Mouse (Mus musculus) MEL (cell line): ENCODE results near the gene Synrg. TPM values are rescaled to one million over a fixed set of nuclear protein-coding genes. Genes with fewer than 3 reads are reported as not detected.

Source experiments
- DNase-seq: peaks from one replicate; pipeline ENCODE4 v3.0.0; 2011; ENCODE audit warnings: low read depth, low spot score
- H3K27ac ChIP-seq: 2 replicates; pipeline ENCODE4 v1.5.1; 2012; ENCODE audit warnings: low read depth, mild to moderate bottlenecking, control low read depth, low read length, moderate library complexity; ENCODE audit not compliant: control insufficient read depth
- H3K27me3 ChIP-seq, 2 experiments: fragments of 150-350 bp in 1 of 2; sonication (generic) in 1 of 2; 2 replicates each; pipeline ENCODE4 v1.6.1; 2012; ENCODE audit warnings: low read length in 2 of 2, mild to moderate bottlenecking in 2 of 2, improper control_type of control experiment in 1 of 2, moderate library complexity in 1 of 2; ENCODE audit not compliant: insufficient read depth in 2 of 2, control insufficient read depth in 1 of 2
- H3K36me3 ChIP-seq, 2 experiments: 2 replicates each; pipeline ENCODE4 v1.6.1; 2012 to 2014; ENCODE audit warnings: low read length in 2 of 2, improper control_type of control experiment in 1 of 2, inconsistent platforms in 1 of 2, mild to moderate bottlenecking in 1 of 2; ENCODE audit not compliant: insufficient read depth in 2 of 2, control insufficient read depth in 1 of 2
- H3K4me1 ChIP-seq, 2 experiments: fragments of 150-350 bp in 1 of 2; sonication (generic) in 1 of 2; 2 replicates each; pipeline ENCODE4 v1.6.1; 2012; ENCODE audit warnings: low read length in 2 of 2, improper control_type of control experiment in 1 of 2, mild to moderate bottlenecking in 1 of 2; ENCODE audit not compliant: insufficient read depth in 2 of 2, control insufficient read depth in 1 of 2
- H3K4me3 ChIP-seq, 2 experiments: fragments of 150-350 bp in 1 of 2; sonication (generic) in 1 of 2; 2 replicates each; pipeline ENCODE4 v1.5.1; 2012; ENCODE audit warnings: low read depth in 2 of 2, low read length in 2 of 2, mild to moderate bottlenecking in 2 of 2, moderate library complexity in 2 of 2, control low read depth in 1 of 2, improper control_type of control experiment in 1 of 2; ENCODE audit not compliant: control insufficient read depth in 1 of 2, insufficient read depth in 1 of 2
- H3K79me2 ChIP-seq: 2 replicates; pipeline ENCODE4 v1.6.1; 2012; ENCODE audit warnings: mild to moderate bottlenecking, low read length, moderate library complexity; ENCODE audit not compliant: control insufficient read depth, poor library complexity, insufficient read depth
- H3K9ac ChIP-seq: 2 replicates; pipeline ENCODE4 v1.6.1; 2012; ENCODE audit warnings: low read depth, mild to moderate bottlenecking, control low read depth, low read length, moderate library complexity; ENCODE audit not compliant: control insufficient read depth, poor library complexity, severe bottlenecking
- H3K9me3 ChIP-seq: fragments of 150-350 bp; sonication (generic); replicated peaks from 2 replicates; pipeline ENCODE4 v1.6.1; 2012; ENCODE audit warnings: mild to moderate bottlenecking, low read length, improper control_type of control experiment, moderate library complexity; ENCODE audit not compliant: insufficient read depth
- BHLHE40 ChIP-seq: IDR thresholded peaks from 2 replicates; pipeline ENCODE4 v1.6.1; 2012; ENCODE audit warnings: low read depth, mild to moderate bottlenecking, inconsistent platforms, low read length, improper control_type of control experiment, borderline replicate concordance
- HCFC1 ChIP-seq: IDR thresholded peaks from 2 replicates; pipeline ENCODE4 v1.6.1; 2012; ENCODE audit warnings: low read depth, mild to moderate bottlenecking, inconsistent platforms, low read length, improper control_type of control experiment, moderate library complexity
- JUND ChIP-seq: IDR thresholded peaks from 2 replicates; pipeline ENCODE4 v1.6.1; 2011; ENCODE audit warnings: low read depth, mild to moderate bottlenecking, improper control_type of control experiment, low read length
- MAFK ChIP-seq: IDR thresholded peaks from 2 replicates; pipeline ENCODE4 v1.6.1; 2011; ENCODE audit warnings: low read depth, mild to moderate bottlenecking, low read length, improper control_type of control experiment, borderline replicate concordance
- MAZ ChIP-seq: IDR thresholded peaks from 2 replicates; pipeline ENCODE4 v1.6.1; 2012; ENCODE audit warnings: low read depth, mild to moderate bottlenecking, inconsistent platforms, low read length, improper control_type of control experiment
- MEF2A ChIP-seq: IDR thresholded peaks from 2 replicates; pipeline ENCODE4 v1.6.1; 2014; ENCODE audit warnings: low read depth, mild to moderate bottlenecking, inconsistent platforms, low read length, improper control_type of control experiment; ENCODE audit not compliant: poor library complexity, insufficient replicate concordance, severe bottlenecking; ENCODE audit errors: extremely low read depth
- MYC ChIP-seq: IDR thresholded peaks from 2 replicates; pipeline ENCODE4 v1.6.1; 2011; ENCODE audit warnings: low read depth, mild to moderate bottlenecking, low read length, improper control_type of control experiment, moderate library complexity
- RAD21 ChIP-seq: IDR thresholded peaks from 2 replicates; pipeline ENCODE4 v1.6.1; 2011; ENCODE audit warnings: mild to moderate bottlenecking, low read depth, low read length, improper control_type of control experiment
- SIN3A ChIP-seq: IDR thresholded peaks from 2 replicates; pipeline ENCODE4 v1.6.1; 2012; ENCODE audit warnings: low read length, improper control_type of control experiment, inconsistent platforms
- TAL1 ChIP-seq: IDR thresholded peaks from 2 replicates; pipeline ENCODE4 v1.6.1; 2012; ENCODE audit warnings: mild to moderate bottlenecking, inconsistent platforms, low read length, moderate library complexity, mixed read lengths
- TCF12 ChIP-seq: IDR thresholded peaks from 2 replicates; pipeline ENCODE4 v1.6.1; 2014; ENCODE audit warnings: low read depth, mild to moderate bottlenecking, inconsistent platforms, low read length, improper control_type of control experiment, moderate library complexity
- UBTF ChIP-seq: IDR thresholded peaks from 2 replicates; pipeline ENCODE4 v1.6.1; 2012; ENCODE audit warnings: low read depth, mild to moderate bottlenecking, inconsistent platforms, low read length, improper control_type of control experiment, moderate library complexity, borderline replicate concordance; ENCODE audit not compliant: insufficient read depth
- USF1 ChIP-seq: IDR thresholded peaks from 2 replicates; pipeline ENCODE4 v1.6.1; 2014; ENCODE audit warnings: low read depth, mild to moderate bottlenecking, inconsistent platforms, low read length, improper control_type of control experiment, moderate library complexity
- USF2 ChIP-seq, 2 experiments: IDR thresholded peaks; 2 replicates each; pipeline ENCODE4 v1.6.1; 2011 to 2012; ENCODE audit warnings: improper control_type of control experiment in 2 of 2, low read length in 2 of 2, borderline replicate concordance in 1 of 2, inconsistent platforms in 1 of 2, low read depth in 1 of 2, mild to moderate bottlenecking in 1 of 2; ENCODE audit not compliant: insufficient read depth in 1 of 2
- ZKSCAN1 ChIP-seq: IDR thresholded peaks from 2 replicates; pipeline ENCODE4 v1.6.1; 2012; ENCODE audit warnings: low read depth, mild to moderate bottlenecking, inconsistent platforms, low read length, improper control_type of control experiment, moderate library complexity
- ZMIZ1 ChIP-seq: IDR thresholded peaks from 2 replicates; pipeline ENCODE4 v1.6.1; 2012; ENCODE audit warnings: low read depth, mild to moderate bottlenecking, inconsistent platforms, low read length, improper control_type of control experiment, moderate library complexity
- ZNF384 ChIP-seq: IDR thresholded peaks from 2 replicates; pipeline ENCODE4 v1.6.1; 2012; ENCODE audit warnings: low read depth, mild to moderate bottlenecking, inconsistent platforms, low read length, improper control_type of control experiment
- polyA plus RNA-seq, 2 experiments: library from polyadenylated mRNA; stranded (reverse) in 1 of 2; unstranded in 1 of 2; fragments of >175 nt in 1 of 2; fragments of >200 nt in 1 of 2; gene quantifications; 2 replicates each; pipeline versions ENCODE4 v1.2.1 to v1.2.4; 2012; ENCODE audit warnings: low replicate concordance in 2 of 2, low read depth in 1 of 2; ENCODE audit not compliant: insufficient read length in 2 of 2, insufficient read depth in 1 of 2, missing spikeins in 1 of 2
- total RNA-seq: library from RNA; depleted of rRNA; stranded (reverse); fragments of 300-350 nt; gene quantifications from 2 replicates; pipeline ENCODE4 v1.2.3, GENCODE M21; 2012

The Synrg gene
- total and polyA plus RNA-seq, 3 experiments, result 24.7 to 75.3 (median 26.4) TPM

DNA sequence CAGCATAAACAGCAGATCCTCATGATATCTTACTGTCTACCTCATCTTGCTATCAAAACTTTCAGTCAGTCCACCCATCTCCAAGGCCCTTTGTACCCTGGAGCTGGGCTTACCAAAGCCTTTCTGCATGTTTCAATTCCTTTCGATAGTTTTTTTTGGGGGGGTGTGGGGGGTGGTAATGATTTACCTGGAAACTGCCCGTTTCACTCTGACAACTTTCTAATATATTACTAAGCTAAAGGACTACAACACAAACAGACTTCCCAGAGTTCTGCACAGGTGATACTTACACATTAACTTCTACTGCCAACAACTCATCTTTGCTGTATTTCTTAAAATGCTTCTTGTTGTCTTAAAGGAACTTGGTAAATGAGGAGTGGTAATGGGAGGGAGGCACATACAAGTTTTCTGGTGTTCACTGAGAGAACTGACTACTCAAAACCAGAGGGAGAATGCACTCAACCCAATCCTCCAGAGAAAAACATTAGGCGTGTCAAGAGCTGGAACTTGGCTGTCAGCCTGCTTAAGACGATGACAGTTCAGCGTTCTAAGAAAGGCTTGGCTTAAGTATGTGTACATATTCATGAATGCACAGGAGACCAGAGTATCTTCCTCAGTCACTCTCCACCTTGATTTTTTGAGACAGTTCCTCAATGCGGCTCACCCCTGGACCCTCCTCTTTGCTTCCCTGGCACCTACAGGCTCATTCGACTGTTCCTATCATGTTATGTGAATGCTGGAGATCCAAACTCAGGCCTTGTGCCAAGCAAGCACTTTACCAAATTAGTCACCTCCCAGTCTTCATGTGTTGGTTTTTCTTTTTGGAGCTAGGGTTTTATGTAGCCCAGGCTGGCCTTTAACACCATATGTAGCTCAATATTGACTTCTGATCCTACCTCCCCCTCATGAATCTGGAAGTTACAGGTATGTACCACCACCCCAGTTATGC is 109.9 kb downstream of the Synrg start:
- no peaks in the 10 kb centered on the region for H3K9me3 ChIP-seq
- H3K27me3 ChIP-seq, result no peaks in the 10 kb centered on the region
- H3K4me3 ChIP-seq, result no peak overlapping the region
- no peaks in the 10 kb centered on the region for H3K79me2 ChIP-seq
- H3K4me1 ChIP-seq, result peaks cover 2 to 5% of the 10 kb centered on the region in 2 experiments; a peak in 3 of 4 replicates
- no peak for TF ChIP-seq HCFC1
- no peak for TF ChIP-seq ZNF384
- no peak for TF ChIP-seq USF2 (IDR thresholded peaks at IDR 0.05; ENCODE audit: borderline replicate concordance in 1 of 2, insufficient read depth in 1 of 2, low read depth in 1 of 2, low read length in 2 of 2)
- no peak overlapping the region for H3K27ac ChIP-seq
- no peak for DNase-seq
- peaks cover 0 to 5% of the 10 kb centered on the region in 2 experiments; a peak in 1 of 4 replicates for H3K36me3 ChIP-seq
- H3K9ac ChIP-seq, result no peak overlapping the region

DNA sequence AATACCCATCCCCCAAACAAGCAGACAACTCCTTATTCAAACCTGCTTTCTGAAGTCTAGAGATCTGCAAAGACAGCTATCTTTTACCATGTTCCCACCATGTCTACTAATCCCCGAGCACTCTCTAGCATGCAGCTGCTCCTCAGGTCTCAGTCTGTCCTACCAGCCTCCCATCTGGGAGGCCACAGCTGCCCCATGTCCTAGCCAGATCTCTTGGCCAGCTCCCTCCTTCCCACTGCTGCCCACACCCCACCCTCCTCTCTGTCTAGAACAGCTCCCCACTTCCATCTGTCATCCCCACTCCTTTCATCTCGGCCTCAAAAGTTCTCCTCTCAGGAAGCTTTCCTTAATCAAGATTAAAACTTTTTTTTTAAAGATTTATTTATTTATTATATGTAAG is 112.8 kb downstream of the Synrg start:
- H3K9me3 ChIP-seq, result no peaks in the 10 kb centered on the region
- H3K9ac ChIP-seq, result no peak overlapping the region
- no peaks in the 10 kb centered on the region for H3K79me2 ChIP-seq
- no peaks in the 10 kb centered on the region for H3K4me1 ChIP-seq
- H3K4me3 ChIP-seq, result no peak overlapping the region
- H3K36me3 ChIP-seq, result no peaks in the 10 kb centered on the region
- TF ChIP-seq JUND, result no peak
- H3K27ac ChIP-seq, result no peak overlapping the region
- H3K27me3 ChIP-seq, result no peaks in the 10 kb centered on the region
- no peak for DNase-seq

DNA sequence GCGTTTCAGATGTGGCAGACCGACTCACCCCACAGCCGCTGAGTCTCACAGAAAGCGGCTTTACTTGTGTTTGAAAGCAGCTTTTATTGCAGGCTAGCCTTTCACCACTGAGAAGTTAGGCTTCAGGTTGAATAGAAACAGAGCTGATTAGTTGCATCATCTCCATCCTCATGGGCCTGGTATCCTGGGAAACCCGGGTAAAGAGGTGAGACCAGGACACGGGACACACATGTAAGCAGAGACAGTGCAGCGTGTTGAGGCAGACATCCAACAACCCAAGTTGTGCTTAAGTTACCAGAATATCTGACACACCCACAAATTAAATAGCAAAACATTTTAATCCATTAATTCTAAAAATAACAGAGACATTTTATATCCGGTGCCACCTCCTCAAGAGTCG is 114.4 kb downstream of the Synrg start:
- H3K27ac ChIP-seq, result no peak overlapping the region
- no peak overlapping the region for H3K4me3 ChIP-seq
- H3K79me2 ChIP-seq, result no peaks in the 10 kb centered on the region

More for the DNA sequence above, 114.4 kb downstream of the Synrg start:
- H3K9me3 ChIP-seq, result no peaks in the 10 kb centered on the region
- H3K36me3 ChIP-seq, result no peaks in the 10 kb centered on the region
- no peaks in the 10 kb centered on the region for H3K4me1 ChIP-seq
- H3K27me3 ChIP-seq, result no peaks in the 10 kb centered on the region
- no peak for TF ChIP-seq BHLHE40
- TF ChIP-seq ZKSCAN1, result no peak
- TF ChIP-seq USF1, result no peak
- no peak for TF ChIP-seq SIN3A
- no peak for TF ChIP-seq MAZ
- no peak for TF ChIP-seq MEF2A
- TF ChIP-seq MAFK, result no peak
- no peak for TF ChIP-seq TAL1
- TF ChIP-seq UBTF, result no peak
- TF ChIP-seq ZMIZ1, result no peak
- TF ChIP-seq MYC, result no peak
- no peak for TF ChIP-seq RAD21
- TF ChIP-seq TCF12, result no peak
- TF ChIP-seq, all 39 proteins: peak for 0
- no peak for DNase-seq
- H3K9ac ChIP-seq, result no peak overlapping the region
